Mouse (Mus musculus): ENCODE measurements at regions not wholly inside any gene's neighbourhood (a gene's known extent, or its start where the extent isn't known, plus 50 kb on each side); places are given as distances from the start of the nearest gene placed in this dataset.

DNA sequence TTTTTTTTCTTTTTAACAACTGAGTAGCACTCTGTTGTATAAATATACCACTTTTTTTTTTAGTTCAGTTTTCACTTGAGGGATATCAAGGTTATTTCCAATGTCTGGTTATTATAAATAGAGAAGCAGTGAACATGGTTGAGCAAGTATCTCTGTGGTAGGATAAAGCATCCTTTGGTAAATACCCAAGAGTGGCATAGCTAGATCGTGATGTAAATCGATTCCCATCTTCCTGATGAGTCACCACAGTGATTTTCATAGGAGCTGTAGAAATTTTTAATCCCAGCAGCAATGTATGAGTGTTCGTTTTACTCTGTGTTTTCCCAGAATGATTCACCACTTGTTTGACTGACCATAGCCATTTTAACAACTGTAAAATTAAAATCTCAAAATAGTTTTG, 2212.0 kb downstream of the 9330182O14Rik start:
- TF ChIP-seq POLR2A (IDR thresholded peaks at IDR 0.05; ENCODE audit: control insufficient read depth, low read depth, low read length): no peak
- TF ChIP-seq CTCF (IDR thresholded peaks at IDR 0.05; ENCODE audit: control insufficient read depth, insufficient read depth, insufficient replicate concordance, low read depth, low read length): no peak
- Histone ChIP-seq H3K4me3 (ENCODE audit: control insufficient read depth, low read depth, low read length) (no peak overlapping the region), H3K27me3 (ENCODE audit: control insufficient read depth, insufficient read depth, low read length) (no peaks in the 10 kb centered on the region), H3K4me1 (ENCODE audit: control insufficient read depth, insufficient read depth, low read length) (no peaks in the 10 kb centered on the region), H3K27ac (ENCODE audit: control insufficient read depth, insufficient read depth, low read depth, low read length) (no peak overlapping the region), H3K36me3 (ENCODE audit: control insufficient read depth, insufficient read depth, low read length) (no peaks in the 10 kb centered on the region)

- Histone ChIP-seq H3K27ac (ENCODE audit: control insufficient read depth, insufficient read depth, low read depth, low read length) (no peak overlapping the region), H3K36me3 (ENCODE audit: control insufficient read depth, insufficient read depth, low read length) (no peaks in the 10 kb centered on the region), H3K4me1 (ENCODE audit: control insufficient read depth, insufficient read depth, low read length) (no peaks in the 10 kb centered on the region), H3K27me3 (ENCODE audit: control insufficient read depth, insufficient read depth, low read length) (no peaks in the 10 kb centered on the region), H3K4me3 (ENCODE audit: control insufficient read depth, low read depth, low read length) (no peak overlapping the region)
- TF ChIP-seq POLR2A (IDR thresholded peaks at IDR 0.05; ENCODE audit: control insufficient read depth, low read depth, low read length) (no peak), CTCF (IDR thresholded peaks at IDR 0.05; ENCODE audit: control insufficient read depth, insufficient read depth, insufficient replicate concordance, low read depth, low read length) (no peak)
Observed at GRCm38 (mm10) chr15:42361871-42362270, 2227.7 kb downstream of the 9330182O14Rik start.

DNA sequence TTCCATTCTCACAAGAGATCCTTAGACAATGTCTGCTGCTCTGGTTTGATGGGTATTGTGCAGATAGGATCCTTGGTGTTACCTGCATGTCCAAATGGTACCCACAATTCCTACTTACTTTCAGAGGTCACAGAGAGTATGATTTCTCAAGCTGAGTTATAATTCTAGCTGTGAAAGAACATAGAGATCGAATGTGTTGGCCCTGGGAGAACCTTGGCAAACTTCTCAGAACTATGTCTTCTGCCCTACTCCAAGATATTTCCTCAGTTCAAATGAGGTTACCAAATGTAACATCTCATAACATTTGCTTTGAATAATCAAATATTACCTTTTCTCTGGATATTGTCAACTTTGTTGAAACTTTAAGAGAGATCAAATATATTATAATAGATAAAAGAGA, 2230.8 kb downstream of the 9330182O14Rik start:
- TF ChIP-seq CTCF (IDR thresholded peaks at IDR 0.05; ENCODE audit: control insufficient read depth, insufficient read depth, insufficient replicate concordance, low read depth, low read length) (no peak), POLR2A (IDR thresholded peaks at IDR 0.05; ENCODE audit: control insufficient read depth, low read depth, low read length) (no peak)
- Histone ChIP-seq H3K27ac (ENCODE audit: control insufficient read depth, insufficient read depth, low read depth, low read length) (no peak overlapping the region), H3K4me3 (ENCODE audit: control insufficient read depth, low read depth, low read length) (no peak overlapping the region), H3K27me3 (ENCODE audit: control insufficient read depth, insufficient read depth, low read length) (no peaks in the 10 kb centered on the region), H3K36me3 (ENCODE audit: control insufficient read depth, insufficient read depth, low read length) (no peaks in the 10 kb centered on the region), H3K4me1 (ENCODE audit: control insufficient read depth, insufficient read depth, low read length) (no peaks in the 10 kb centered on the region)

DNA sequence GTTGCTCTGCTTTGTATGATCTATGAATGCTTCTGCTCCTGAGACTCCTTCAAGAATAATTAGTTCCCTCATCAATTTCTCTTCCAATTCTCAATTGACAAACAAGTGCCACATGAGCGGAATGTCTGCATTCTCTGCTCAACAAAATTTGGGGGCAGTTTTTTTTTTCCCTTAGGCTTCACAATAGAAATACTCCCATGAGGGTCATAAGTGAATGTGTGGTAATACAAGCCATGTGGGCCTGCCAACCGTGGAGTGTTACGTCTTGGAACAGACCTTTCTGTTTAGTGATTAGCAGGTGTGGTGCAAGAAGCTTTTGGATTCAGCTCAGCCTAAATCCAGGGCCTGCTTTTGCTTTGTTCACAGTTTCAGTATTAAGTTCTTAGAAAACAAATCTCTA, 2232.6 kb downstream of the 9330182O14Rik start:
- H3K4me3 ChIP-seq (ENCODE audit: control insufficient read depth, low read depth, low read length): no peak overlapping the region
- no peak for TF ChIP-seq CTCF (IDR thresholded peaks at IDR 0.05; ENCODE audit: control insufficient read depth, insufficient read depth, insufficient replicate concordance, low read depth, low read length)
- TF ChIP-seq POLR2A (IDR thresholded peaks at IDR 0.05; ENCODE audit: control insufficient read depth, low read depth, low read length): no peak
- H3K27ac ChIP-seq (ENCODE audit: control insufficient read depth, insufficient read depth, low read depth, low read length): no peak overlapping the region
- no peaks in the 10 kb centered on the region for H3K4me1 ChIP-seq (ENCODE audit: control insufficient read depth, insufficient read depth, low read length)
- H3K27me3 ChIP-seq (ENCODE audit: control insufficient read depth, insufficient read depth, low read length): no peaks in the 10 kb centered on the region
- H3K36me3 ChIP-seq (ENCODE audit: control insufficient read depth, insufficient read depth, low read length): no peaks in the 10 kb centered on the region

- H3K4me1 ChIP-seq (ENCODE audit: control insufficient read depth, insufficient read depth, low read length): no peaks in the 10 kb centered on the region
- no peaks in the 10 kb centered on the region for H3K27me3 ChIP-seq (ENCODE audit: control insufficient read depth, insufficient read depth, low read length)
- H3K36me3 ChIP-seq (ENCODE audit: control insufficient read depth, insufficient read depth, low read length): no peaks in the 10 kb centered on the region
- H3K4me3 ChIP-seq (ENCODE audit: control insufficient read depth, low read depth, low read length): no peak overlapping the region
- H3K27ac ChIP-seq (ENCODE audit: control insufficient read depth, insufficient read depth, low read depth, low read length): no peak overlapping the region
- TF ChIP-seq POLR2A (IDR thresholded peaks at IDR 0.05; ENCODE audit: control insufficient read depth, low read depth, low read length) (no peak), CTCF (IDR thresholded peaks at IDR 0.05; ENCODE audit: control insufficient read depth, insufficient read depth, insufficient replicate concordance, low read depth, low read length) (no peak)
Observed at GRCm38 (mm10) chr15:42369603-42370002, 2235.4 kb downstream of the 9330182O14Rik start.

DNA sequence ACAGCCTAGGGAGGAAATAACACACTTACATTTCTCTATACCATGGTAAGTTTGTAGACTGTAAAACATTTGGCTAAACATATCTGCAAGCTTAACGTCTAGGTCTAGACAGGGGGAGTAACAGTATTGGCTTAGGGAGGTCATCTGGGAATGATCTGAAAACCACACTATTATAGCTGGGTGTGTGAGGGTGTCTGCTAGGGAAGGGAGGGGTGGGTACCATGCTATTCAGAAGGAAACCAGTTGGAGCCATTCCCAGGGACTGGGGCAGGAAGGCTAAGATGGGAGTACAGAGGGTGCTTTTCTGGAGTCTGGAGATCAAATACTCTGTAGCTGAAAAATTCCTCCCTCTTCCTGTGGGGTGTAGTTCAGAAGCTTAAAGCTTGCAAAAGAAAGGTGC, 2235.9 kb downstream of the 9330182O14Rik start:
- no peaks in the 10 kb centered on the region for H3K4me1 ChIP-seq (ENCODE audit: control insufficient read depth, insufficient read depth, low read length)
- no peaks in the 10 kb centered on the region for H3K27me3 ChIP-seq (ENCODE audit: control insufficient read depth, insufficient read depth, low read length)
- H3K27ac ChIP-seq (ENCODE audit: control insufficient read depth, insufficient read depth, low read depth, low read length): no peak overlapping the region
- TF ChIP-seq CTCF (IDR thresholded peaks at IDR 0.05; ENCODE audit: control insufficient read depth, insufficient read depth, insufficient replicate concordance, low read depth, low read length) (no peak), POLR2A (IDR thresholded peaks at IDR 0.05; ENCODE audit: control insufficient read depth, low read depth, low read length) (no peak)
- H3K4me3 ChIP-seq (ENCODE audit: control insufficient read depth, low read depth, low read length): no peak overlapping the region
- H3K36me3 ChIP-seq (ENCODE audit: control insufficient read depth, insufficient read depth, low read length): no peaks in the 10 kb centered on the region

DNA sequence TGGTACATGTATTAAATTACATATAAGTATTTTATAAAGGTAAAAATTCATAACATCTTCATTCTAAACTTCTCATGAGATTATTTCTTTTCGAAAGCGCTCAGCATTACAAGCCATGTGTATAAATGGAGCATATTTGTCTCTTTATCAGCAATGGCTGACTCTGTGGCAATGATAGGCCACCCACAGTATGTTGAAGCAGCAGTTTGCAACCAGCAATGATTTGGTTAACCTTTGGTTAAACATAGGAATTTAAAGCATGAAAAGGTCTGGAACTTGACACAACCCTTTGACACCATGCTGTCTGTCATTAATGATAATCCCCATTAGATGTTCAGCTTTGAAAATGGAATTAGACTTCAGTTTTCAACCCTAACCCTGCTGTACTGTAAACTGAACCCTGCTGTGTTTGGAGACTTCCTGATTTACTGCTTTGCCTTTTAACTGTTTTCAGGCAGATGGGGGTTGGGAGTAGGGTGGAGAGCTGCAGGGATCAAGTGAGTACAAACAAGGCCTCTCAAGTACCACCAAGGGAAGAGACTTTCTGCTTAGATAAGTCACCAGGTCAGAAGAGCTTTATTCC, 2238.6 kb downstream of the 9330182O14Rik start:
- no peak overlapping the region for H3K27ac ChIP-seq (ENCODE audit: control insufficient read depth, insufficient read depth, low read depth, low read length)
- TF ChIP-seq CTCF (IDR thresholded peaks at IDR 0.05; ENCODE audit: control insufficient read depth, insufficient read depth, insufficient replicate concordance, low read depth, low read length) (no peak), POLR2A (IDR thresholded peaks at IDR 0.05; ENCODE audit: control insufficient read depth, low read depth, low read length) (no peak)

More for the DNA sequence above, 2238.6 kb downstream of the 9330182O14Rik start:
- H3K4me3 ChIP-seq (ENCODE audit: control insufficient read depth, low read depth, low read length): no peak overlapping the region
- no peaks in the 10 kb centered on the region for H3K27me3 ChIP-seq (ENCODE audit: control insufficient read depth, insufficient read depth, low read length)
- H3K36me3 ChIP-seq (ENCODE audit: control insufficient read depth, insufficient read depth, low read length): no peaks in the 10 kb centered on the region
- no peaks in the 10 kb centered on the region for H3K4me1 ChIP-seq (ENCODE audit: control insufficient read depth, insufficient read depth, low read length)
